Mouse (Mus musculus): Measurements from ENCODE around the gene Nfib.

Nfib gene

DNA sequence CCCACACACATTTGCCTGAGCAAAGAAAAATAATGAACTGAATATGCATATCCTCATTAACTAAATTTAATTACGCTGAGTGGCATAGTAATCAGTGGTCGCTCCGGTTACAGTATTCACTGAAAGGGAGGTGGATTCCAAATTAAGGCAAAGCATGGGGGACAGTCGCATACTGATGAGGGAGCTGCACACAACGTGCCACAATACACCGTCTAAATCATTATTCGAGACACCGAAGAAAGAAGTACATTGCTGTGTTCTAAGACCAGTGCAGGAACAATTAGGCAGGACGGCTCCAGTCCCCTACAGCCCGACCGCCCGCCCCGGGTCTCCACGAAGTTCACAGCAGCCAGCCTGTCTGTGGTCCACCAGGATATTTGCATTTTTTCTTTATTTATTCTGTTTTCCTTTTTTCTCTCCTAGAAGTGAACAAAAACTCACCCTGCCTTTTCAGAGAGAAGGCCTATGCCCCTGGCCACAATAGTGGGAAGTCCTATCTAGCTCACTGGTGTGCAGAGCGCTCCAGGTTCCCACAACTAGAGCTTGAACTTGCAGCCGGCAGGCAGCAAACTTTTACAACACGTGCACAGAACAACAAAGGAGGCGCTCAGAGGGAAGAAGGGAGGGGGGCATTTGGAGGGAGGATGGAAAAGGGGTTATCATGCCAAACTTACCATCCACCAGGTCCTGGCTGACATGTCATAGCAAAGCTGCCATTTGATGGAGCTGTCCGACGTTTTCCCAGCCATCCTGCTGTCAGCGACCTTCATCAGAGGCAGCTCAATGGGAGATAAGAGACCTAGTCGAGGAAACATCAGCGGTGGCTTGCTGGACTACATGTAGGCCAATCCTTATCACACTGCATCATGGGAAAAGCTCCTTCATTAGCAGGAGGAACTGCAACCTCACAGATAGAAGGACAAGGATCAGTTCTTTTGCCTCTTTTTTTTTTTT, at the start of gene Nfib:
Nfib (minus strand) TSS at position 910 of the 954 bp plus-strand sequence.
- no peak for DNase-seq (ENCODE audit: low spot score)

DNA sequence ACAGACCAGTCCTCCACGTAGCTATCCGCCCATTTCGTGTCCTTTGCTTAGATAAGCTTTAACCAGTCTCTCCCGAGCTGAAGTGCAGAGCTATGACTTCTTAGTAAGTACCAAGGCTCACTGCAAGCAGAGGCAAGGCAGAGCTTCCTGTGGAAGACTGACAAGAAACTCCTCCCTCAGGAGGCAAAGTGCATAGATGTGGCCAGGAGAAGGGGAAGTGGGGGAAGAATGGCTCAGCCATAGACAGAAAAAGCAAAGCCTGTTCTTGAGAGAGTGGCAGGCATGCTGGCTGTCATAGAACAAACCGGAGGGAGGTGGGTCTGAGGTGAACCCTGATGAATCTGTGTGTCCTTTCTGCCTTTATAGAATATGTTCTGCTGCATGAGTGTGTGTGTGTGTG, 30.2 kb upstream of the Nfib start:
- no peak for DNase-seq (ENCODE audit: low spot score)

DNA sequence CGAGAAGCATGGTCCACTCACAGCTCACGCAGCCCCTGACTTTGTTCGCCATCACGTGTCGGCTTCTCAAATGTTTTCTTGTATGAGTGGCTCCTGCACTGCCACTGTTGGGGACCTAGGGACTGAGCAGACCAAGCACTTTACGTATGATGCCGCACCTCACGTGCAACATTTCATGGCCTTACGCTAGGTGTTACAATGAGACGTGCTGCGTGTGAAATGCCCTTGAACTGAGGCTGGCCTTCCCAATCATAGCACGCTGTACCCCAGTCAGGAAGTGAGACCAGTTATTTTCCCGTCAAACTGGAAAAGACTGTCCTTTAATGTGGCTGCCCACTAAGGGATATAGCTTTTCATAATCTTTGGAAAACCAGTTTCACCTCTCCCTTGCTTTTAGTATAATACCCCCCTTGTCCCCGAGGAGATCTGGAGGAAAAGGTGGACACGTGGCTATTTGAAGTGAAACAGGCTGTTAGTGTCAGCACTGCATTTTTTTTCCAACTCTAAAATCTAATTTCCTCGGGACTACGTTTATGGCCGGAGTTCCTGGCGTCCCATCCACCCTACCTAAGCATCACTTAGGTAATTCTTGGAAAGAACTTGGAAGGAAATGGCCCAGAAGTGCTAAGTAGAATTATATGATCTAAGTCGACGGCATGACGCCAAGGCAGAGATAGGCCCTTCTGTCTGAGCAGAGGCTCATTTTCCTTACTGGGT, 29.4 kb upstream of the Nfib start:
- DNase-seq (ENCODE audit: low spot score) = no peak

DNA sequence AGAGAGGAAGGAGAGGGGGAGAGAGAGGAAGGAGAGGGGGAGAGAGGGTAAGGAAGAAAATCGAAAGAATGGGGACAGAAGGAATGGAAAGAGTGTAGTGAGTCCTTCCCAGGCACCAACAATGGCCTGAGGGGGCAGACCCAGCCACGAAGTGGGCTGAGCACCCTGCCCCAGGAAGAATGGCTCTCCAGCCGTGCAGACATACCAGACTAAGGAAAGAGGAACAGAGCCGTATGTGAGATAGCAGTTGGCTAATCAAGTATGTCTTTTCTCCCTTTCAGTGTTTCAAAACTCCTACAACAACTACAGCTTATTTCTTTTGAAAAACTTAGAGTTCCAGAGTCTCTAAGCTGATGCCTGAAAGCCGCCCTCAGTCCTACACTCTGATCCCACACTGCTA, 28.8 kb upstream of the Nfib start:
- DNase-seq (ENCODE audit: low spot score) = no peak

DNA sequence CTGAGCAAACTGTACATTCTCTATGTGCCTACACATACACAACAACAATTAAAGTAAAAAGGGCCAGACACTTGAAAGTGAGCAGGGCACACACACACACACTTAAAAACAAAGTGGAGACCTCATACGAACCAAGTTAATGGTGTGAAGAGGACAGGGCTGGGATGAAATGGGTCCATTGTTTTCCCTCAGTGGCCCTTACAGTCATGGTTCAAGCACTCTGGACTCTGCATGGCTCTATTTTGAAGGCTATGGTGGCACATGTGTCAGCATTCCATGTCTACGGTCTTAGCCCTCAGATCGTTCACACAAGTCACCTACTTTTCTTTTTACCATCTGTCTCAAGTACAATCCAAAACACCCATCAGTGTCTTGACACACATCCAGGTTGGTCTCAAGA, 28.1 kb upstream of the Nfib start:
- DNase-seq (ENCODE audit: low spot score) = no peak

DNA sequence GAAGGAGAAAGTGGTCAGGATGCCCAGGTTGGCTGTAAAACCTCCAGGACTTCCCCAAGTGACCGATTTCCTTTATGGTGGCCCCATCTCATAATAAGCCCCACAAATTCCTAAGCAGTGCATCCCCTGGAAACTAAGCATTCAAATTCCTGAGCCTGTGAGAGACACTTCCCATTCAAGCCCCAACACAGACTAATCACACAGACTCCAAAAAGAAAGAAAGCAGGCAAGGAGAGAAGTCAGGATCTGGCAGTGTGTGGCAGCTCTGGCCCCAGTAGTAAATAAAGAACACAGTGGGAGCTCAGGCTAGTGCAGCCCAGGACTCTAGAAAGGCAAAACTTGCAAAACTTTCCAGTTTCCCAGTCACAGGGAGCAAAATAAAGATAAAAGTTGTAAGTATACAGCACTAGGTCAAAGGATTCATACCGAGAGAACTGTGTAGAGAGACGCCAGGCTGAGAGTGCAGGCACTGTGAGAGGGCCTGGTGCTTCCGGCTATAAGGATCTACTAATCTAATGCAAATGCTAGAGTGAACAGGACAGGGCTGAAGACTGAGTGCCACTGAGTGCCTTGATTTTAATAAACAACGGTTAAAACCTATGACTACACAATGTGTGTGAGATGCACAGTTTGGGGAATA, 24.8 kb upstream of the Nfib start:
- no peak for DNase-seq (ENCODE audit: low spot score)

DNA sequence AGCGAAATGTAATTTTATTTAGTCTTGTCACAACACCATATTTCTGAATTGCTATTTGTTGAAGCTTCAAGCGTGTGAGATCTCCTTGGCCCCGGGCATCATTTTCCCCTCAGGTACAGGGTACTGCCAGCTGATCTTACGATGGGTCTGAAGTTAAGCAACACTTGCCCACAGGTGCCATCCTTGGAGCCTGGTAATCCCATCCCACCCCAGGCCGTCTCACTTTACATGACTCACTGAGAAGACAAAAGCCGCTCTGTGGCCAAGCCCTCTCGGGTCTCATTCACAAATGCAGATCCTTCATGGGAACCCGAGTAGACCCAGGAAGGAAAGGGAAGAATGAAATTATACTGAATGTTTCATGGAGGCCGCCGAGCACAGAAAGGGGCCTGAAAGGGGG, 18.5 kb upstream of the Nfib start:
- DNase-seq (ENCODE audit: low spot score) = no peak

DNA sequence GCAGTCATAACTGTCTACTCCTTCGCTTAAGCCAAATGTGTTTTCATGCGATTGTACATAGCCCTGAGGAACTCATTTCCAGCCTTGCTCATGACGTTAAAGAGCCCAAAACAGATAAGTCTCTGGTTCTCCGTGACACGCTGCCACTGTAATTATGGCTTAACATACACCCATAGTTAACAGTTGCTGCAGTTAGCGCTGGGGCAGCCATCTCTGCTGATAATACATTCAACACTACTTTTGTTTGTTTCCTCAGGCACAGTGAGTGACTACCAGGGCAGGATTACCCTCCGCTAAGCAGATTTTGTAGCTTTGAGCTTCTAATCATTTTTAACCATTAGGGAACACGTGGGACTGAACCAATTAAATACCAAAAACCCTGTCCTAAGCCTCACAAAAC, 17.5 kb upstream of the Nfib start:
- no peak for DNase-seq (ENCODE audit: low spot score)

DNA sequence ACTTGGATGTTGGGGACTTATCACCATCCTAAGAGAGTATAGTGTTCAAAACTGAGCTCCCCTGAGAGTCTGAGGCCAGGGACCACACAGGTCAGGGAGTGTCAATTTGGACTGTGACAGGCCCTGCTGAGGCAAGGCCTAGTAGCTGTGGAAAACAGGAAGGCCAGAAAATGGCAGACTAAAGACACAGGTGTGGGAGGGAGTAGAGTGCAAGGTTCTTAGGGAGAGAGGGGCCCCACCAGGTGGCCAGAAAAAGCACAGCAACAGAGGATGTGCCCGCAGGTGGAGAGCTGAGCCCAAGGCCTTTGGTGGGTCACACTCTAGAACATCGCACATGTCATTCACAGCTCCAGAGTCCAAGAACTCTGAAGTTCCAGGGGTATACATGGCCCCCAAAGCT, 10.3 kb upstream of the Nfib start:
- no peak for DNase-seq (ENCODE audit: low spot score)

DNA sequence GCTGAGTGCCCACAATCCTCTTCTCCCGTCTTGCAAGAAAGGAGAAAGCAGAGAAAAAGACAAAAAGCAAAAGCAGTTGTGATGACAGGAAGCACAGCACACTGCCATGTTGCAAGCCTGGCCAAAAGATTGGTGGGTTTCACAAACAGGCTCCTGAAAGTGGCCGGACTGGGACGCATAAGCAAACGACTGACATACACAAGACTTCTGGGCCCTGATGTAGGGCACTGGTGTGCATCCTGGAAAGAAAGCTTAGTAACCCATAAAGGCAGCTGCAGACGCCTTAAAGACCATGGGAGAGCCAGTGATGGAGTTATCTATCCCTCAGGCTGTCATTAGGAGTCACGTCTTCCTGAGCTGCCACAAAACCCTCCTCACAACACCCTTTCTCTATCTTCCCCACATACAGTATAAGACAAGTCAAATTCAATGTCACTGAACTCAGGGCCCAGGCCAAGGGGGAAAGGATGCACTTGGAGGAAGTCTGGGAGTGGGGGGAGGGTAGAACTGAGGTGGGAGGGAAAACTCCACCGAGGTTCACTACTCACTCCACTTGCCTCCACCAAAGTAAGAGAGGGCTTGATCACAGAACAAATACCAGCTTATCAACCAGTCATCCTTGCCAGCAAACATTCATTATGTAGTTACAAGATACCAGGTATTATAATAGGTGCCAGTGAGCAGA, 6.2 kb upstream of the Nfib start:
- no peak for DNase-seq (ENCODE audit: low spot score)

DNA sequence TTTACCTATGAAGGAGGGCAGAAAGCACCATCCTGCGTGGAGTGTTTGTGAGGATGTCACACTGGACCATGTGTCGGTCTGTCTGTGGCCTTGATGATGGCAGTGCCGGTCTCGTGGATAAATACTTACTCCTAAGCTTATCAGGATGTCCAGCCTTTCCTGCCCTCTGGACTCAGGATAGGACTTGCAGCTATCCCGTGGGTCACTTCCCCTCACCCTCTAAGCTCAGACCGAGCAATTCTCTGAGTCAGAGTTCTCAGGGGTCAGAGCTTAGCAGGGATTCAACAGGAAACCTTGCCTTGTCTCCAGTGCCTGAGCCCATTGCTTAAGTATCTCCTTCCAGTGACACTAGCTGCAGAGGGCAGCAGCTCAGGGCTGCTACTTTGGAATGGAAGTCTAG, 4.1 kb upstream of the Nfib start:
- DNase-seq (ENCODE audit: low spot score) = no peak

DNA sequence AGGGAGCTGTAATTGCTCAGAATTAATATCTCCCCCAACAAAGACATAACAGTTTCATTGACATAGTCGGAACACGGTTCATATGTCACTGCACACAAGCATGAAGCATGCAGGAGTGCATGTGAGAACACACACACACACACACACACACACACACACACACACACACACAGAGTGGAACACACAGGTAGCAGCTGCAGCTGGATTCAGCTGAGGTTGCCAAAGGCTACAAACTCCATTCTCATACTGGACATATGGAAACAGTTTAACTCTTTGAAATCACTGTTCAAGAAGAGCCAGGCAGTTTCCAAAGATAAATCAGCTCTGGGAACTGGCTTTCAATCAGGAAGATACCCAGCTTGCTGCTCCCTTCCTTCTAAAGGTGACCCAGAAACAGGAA, 462 bp upstream of the Nfib start:
- DNase-seq (ENCODE audit: low spot score) = no peak

DNA sequence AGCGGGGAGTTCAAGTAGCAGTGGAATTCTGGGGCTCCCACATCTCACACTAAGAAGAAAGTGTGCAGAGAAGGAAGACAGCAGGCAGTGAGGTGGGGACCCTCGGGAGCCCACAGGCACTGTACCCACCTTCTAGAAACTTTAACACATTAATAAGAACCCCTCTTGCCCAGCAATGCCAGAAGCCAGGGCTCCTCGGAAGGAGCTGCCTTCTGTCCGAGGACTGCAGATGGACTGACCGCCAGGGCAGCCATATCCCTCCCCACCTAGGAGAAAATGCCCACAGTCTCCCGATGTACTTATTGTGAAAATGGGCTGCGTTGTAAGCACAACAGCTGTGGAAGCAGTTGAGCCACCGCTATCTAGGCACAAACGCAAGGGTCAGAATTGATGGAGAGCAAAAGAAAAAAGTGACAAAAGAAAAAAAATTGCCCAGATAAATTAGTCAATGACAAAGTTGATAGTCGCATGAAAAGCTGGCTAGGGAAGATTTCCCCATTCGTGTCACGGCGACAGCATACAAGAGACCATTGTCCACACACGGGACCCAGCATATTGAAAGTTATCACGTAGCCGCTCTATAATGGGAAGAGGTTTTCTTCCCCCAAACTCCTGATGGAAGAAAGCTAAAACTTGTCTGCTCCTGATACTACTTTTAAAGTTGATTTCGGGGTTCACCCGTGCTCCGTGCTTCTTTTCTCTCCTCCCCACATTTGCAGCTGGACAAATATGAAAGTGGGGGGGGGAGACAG, 1.3 kb downstream of the Nfib start:
- no peak for DNase-seq (ENCODE audit: low spot score)

DNA sequence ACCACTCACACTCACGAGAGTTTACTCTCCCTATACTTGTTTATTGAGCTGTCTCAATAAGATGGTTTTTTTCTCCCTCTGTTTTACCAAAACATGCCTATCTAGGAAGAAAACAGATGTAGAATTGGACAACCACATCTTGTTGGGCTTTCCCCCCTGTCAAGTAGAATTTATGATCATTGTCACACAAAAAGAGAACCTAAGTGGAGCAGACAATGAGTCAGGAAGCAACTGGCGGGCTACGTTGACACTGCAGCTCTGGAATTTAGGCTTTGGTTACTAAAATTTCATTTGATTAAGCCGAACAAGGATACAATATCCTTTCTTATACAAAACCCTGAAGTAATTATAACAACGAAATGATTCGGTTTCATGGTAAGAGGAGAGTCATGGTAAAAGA, 2.7 kb downstream of the Nfib start:
- no peak for DNase-seq (ENCODE audit: low spot score)

DNA sequence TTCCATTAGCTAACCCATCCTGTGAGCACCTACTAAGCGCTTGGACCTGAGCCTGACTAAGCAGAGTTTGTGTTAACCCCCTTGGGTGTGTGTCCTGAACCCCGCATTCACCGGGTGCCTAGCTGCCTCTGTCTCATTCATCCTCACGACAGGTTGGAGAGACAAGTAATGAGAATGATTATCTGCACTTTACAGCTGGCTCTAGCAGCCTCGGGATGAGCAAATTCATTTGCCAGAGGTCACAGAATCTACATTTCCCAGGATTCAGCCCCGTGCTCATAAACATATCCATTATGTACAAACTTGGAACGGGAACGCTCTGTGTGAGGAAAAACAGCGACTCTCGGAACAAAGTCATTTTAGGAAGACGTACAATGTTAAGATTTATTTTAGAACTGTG, 6.0 kb downstream of the Nfib start:
- DNase-seq (ENCODE audit: low spot score) = no peak

DNA sequence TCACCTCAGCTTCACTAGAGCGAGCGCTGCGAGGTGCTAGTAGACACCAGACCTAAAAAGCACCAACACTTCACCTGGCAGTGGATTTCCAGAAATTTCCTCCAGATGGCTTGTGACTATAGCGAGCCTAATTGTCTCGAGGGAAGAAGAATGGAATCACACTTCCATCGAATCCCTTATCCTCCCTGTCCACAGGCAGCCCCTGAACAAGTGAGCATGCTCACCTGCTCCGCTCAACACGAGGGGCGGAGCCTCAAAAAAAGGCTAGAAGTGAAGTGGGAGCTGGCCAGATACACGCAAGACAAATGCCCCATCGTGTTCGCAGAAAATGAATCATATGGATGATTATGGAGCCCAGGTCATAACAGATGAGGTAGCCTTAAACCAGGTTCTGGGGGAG, 6.9 kb downstream of the Nfib start:
- no peak for DNase-seq (ENCODE audit: low spot score)

DNA sequence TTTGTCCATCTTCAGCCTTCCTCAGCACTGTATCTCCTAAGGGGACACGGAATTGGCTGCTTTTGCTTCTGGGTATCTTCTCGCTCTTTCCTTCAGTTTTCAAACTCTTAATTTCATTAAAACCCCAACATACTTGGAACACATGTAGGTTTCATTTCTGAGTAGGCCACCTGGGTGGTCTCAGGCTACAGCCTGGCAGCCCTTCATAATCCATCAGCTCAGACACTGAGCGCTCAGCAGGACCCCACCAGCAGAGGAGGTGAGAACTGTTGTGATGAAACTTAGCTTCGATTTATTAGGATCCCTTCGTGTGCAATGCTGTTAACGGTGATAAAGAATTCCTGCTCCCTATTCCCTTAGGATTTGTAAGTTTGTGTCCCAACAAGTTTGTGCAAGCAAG, 8.4 kb downstream of the Nfib start:
- DNase-seq (ENCODE audit: low spot score) = no peak

DNA sequence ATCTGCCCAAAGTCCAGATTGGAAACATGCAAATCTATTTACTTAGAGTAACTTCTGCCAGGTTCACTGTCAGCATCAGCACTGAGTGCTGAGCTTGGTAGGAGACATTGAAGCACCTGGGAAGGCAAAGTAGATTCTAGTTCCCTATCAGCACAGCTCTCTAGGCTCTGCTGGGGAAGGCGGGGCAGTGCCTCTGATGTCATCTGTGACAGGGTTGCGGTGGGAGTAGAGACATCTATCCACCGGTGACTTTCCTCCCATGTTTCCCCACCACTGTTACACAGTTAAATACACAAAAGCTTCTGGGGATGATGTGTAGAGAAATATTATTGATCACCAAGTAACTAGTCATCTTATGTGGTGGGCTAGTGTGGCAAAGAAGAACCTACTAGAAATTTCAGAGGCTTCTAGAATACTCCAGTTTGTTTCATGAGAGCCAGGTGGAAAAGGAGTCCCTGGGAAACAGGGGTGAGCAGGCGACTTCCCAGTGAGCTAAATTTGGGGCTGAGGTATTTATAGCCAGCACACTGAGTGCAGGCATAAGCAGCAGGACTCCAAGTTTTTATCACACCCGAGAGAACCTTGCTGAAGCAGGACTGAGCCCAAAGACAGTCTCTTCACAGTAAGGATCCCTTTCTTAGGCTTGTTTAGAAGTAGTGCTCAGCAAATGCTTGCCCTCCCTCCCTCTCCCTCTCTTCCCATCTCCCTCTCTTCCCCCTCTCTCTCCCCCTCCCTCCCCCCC, 9.6 kb downstream of the Nfib start:
- DNase-seq (ENCODE audit: low spot score) = no peak

DNA sequence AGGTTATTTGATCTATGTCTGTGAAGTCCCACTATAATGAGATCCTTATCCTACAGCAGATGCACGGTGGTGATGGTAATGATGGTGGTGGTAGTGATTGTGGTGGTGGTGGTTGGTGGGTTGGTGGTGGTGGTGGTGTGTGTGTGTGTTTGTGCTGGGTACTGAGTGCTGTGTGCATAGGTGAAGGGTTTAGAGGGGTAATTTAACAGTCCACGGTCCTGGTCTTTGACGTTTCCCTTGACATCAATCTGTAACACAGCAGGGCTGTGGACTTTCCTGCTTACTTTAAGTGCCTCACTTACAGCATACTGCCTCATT, 13.6 kb downstream of the Nfib start:
- no peak for DNase-seq (ENCODE audit: low spot score)

DNA sequence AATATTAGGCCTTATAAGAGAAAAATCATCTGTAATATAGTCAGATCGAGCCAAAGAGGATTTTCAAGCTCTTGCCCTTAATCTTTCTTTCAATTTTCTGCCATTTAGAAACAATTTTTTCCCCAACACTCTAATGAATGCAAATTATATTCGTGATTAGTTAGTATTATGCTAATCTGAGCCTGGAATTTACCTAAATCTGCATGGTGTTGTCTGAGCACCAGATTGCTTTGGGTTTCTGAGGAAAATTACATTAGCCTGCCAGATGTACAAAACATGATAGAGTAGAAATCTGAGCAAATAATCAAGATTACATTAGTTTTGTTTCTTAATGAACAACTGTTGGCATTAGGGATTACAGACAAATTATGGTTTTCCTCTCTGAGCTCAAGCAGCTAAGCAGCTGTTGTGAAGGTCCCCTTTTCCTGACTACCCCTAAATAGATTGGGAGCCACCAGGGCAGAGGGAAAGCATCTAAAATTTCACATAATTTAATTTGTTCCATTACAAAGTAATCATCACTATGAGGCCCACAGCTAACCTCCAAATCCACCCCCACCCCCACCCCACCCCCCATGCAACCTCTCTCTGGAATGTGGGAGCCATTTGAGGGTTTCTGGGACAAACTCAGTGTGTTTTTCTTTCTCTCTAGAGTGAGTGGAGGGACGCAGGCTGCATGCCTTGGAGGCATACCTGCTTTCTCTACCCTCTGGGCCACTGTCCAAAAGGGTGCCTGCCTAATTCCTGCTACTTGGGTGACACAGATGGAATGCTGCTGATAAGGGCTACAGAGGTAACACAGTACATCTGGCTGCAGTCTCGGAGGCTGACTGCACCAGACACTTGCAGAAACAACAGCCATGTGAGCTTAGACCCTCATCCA, 14.2 kb downstream of the Nfib start:
- no peak for DNase-seq (ENCODE audit: low spot score)
